Mouse (Mus musculus) spleen, postnatal 36 days (tissue): ENCODE results near the gene Rnf8.
"Not testable (repeated sequence)": the region's sequence is repeated elsewhere in the genome, so short reads cannot be mapped to it uniquely, and the experiment has no call there.

Experiments
- DNase-seq, 2 experiments: peaks; one replicate each; pipeline ENCODE4 v3.0.0; 2022; ENCODE audit warnings: low spot score in 2 of 2, mixed read lengths in 1 of 2

Rnf8 gene

DNA sequence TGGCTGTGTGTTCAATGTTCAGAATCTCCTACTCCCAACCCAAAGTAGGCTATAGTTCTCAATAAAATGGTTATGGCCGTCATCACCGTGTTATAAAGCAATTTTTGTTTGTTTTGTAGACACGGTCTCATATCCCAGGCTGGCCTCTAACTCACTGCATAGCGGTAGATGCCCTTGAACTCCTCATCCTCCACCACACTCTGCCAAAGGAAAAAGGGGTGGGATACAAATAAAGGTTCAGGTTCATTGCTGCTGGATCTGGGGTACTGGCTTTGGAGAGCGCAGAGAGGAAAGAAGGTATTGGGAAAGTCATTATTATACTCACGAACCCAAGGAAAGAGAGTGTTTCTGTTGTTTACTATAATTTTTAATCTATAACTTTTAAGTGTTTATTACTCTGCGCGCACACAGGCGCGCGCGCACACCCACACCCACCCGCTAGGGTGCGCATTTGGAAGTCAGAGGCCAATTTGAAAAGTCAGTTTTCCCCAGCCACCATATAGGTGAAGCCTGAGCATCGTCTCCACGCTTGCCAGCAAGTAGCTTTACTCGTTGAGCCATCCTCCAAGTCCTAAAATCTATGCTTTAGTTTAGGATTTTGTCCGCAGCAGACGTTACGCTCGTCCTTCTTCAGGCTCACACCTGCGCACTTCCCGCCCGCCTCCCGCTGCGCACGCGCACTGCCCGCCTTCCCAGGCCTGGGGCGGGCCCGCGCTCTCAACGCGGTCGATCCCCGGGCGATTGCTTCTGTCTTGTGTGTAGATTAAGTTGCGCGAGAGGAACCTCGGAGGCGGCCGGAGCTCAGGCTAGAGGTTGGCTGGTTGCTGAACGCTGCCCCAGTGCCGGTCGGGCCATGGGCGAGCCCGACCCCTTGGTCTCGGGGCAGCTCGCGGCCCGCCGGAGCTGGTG lies at the start of gene Rnf8, which contains the start of gene Gm28043:
Gene Rnf8, plus strand, starts transcription at position 676 of the 909 bp plus-strand sequence.
Gene Gm28043, plus strand, starts transcription at position 762 of the 909 bp plus-strand sequence.
- peak; percentile 94 to 95 for DNase-seq

DNA sequence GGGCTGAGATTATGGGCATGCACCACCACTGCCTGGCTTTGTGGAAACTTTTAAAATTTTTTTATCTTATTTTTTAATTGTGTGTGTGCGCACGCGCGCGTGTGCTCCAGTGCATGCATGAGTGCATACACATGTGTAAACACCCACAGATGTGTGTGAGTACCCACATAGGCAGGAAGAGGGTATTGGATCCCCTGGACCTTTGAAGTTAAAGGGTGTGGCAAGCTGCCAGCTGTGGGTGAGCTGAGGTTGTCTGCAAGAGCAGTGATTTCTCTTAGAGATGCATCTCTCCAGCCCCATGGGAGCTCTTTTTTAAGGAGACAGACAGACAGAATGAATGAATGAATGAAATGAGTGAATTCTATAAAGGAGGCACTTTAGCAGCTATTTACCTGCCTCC lies 49.1 kb upstream of the Rnf8 start:
- no peak for DNase-seq

DNA sequence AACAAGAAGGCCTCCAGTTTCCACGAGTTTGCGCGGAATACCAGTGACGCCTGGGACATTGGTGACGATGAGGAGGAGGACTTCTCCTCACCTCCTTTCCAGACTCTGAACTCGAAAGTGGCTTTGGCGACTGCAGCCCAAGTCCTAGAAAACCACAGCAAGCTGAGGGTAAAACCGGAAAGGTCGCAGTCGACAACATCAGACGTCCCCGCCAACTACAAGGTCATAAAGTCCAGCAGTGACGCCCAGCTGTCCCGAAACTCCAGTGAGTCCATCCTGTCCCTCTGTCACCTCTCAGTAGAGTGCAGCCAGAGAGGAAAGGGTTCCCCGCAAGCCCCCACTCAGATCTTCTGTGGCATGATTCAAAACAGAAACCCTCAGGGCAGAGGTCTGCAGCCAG lies 46.2 kb upstream of the Rnf8 start:
- DNase-seq, result no peak

DNA sequence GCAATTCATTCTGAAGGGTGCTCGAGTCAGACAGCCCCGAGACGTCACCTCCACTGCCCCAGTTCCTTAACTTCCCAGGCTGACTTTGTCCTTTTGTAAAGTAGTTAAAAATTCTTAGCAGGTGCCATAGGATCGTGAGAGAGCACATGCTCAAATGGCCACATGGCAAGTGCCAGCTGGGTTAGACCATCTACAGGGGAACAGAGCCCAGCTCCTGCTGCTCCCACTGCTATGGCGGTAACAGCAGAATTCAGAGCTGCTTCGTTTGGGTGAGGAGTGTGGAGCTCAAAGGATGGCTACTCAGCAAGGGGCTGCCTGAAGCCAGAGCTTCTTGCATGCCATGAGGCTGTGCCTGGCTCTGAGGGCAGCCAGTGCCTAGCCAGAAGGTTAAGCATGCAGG lies 44.8 kb upstream of the Rnf8 start:
- no peak for DNase-seq

DNA sequence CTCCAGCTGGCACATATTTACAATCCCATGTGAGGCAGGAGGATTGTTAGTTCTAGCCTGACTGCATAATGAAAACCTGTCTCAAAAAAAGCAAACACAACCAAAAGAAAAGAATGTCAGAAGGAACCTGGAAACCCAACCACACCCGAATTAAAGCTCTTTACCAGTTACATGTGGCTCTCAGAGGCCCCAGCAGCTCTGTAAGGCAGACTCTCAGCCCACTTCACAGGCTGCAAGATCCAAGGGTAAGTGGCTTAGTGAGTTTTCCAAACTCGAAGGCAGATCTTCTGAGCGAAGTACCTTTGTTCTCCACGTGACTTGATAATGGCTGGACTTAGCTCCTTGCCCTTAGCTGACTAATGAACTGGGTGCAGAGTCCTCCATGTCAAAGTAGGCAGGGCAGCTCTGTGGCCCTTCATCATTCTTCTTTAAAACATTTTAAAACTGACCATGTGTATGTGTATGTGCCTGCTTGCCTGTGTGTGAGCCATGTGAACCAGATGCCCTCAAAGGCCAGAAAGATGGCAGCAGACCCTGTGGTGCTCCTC lies 34.9 kb upstream of the Rnf8 start:
- DNase-seq, result no peak

DNA sequence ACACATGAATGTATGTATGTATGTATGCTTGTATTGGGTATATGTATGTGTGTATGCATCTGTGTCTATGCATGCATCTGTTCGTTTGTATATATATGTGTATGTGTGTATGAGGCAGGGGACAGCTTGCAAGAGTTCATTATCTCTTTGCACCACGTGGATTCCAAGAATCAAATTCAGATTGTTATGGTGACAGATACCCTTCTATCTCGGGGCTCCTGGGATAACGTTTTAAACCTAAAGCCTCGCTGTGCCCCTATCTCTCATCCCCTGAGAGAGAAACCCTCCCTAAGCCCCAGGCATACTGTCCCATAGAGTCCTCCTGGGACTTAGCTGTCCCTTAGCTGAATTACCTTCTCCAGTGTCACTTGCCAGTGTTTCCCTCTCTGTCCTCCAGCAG lies 31.0 kb upstream of the Rnf8 start:
- DNase-seq, result no peak

DNA sequence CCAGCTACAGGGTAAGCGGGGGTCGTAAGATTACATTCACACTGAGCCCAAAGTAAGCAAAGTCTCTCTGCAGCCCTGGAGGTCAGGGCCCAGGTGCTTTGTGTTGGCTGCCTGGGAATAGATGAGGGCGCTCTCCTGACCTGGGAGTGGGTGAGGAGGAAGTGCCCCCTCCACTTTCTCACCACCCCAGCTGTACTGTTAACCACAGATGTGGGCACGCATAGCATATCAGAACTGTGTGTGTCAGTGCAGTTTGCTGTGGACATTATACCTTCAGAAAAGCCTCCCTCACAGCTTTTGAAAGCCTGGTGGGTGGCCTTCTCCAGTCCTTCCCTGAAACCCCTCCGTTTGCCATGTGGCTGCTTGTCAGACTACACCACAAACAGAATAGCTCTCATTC lies 30.3 kb upstream of the Rnf8 start:
- DNase-seq, result peak; percentile 41 to 49

DNA sequence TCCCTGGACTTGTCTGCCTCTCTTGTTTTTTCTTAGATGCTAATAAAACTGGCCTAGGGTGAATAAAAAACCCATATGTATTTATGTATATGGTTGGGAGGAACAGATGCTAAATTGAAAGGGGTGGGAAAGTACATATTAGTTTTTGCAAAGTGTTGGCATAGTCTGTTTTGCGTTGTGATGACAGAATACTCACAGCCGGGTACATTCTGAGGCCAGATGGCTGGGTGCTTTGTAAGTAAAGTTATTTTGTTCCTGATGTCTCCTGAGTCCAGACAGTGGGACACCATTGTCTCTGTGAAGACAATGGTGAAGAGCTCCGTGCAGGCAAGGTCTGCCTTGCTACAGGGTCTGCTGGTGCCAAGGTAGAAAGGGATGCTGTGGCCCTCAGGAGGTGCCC lies 29.9 kb upstream of the Rnf8 start:
- DNase-seq, result no peak

DNA sequence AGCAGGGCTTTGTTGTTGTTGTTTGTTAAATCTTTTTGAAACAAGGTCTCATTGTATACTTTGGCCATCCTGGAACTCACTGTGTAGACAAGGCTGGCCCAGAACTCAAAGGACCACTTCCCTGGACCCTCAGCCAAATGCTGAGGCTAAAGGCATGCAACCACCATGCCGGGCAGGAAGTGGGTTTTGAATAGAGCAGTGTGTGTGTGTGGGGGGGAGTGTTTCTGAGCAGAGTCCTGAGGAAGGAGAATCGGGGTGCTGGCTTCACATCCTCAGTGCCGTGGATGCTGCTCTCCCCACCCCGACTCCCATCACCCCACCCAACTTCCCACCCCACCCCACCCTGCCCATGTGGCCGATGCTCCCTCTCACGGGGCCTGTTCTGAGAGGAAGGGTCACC lies 29.1 kb upstream of the Rnf8 start:
- peak; percentile 43 to 46 for DNase-seq

DNA sequence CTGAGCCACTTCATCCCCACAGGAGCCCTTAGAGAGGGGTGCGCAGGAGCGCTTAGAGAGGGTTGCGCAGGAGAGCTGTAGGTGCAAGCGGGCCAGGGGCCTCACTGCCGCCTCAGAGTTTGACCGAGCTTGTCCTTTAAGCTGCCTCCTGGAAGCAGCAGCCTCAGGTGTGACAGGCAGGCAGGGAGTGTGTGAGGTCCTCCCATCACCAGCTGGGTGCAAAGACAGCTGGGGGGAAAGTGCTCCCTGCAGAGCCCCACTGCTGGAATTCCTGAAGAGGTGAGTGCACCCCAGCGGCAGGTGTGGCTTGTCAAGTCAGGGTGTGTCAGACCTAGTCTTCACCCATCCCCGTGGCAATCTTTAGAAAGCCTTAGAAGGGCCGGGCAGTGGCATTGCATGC lies 27.7 kb upstream of the Rnf8 start:
- no peak for DNase-seq

DNA sequence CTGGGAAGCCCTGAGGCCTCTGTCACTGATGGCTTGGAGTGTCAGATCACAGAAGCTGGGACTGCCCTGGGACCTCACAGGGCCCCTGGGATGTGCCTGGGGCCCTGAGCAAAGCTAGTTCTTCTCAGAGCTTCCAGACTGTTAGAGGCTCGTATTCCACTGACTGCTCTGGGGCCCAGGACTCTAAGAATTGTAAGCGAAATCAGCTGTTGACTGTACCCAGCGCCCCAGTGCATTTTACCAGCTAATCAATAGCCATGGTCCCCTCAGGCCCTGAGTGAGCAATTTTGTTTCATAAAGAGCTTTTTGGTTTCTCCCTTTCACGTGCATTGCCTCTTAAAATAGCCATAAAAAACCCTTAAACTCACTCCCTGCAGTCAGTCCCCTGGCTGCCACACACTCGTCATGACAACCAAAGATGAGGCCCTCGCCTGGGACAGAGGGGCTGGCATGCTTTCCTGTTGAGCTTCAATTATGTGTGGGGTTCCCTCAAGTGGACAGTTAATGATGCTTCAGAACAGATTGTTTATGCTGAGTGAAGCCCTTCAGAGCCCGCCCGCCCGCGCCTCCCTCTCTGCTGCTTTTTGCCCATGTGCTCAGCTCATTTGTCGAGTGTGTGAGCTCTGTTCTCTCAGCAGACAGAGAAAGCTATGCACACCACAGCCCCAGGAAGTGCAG lies 25.2 kb upstream of the Rnf8 start:
- no peak for DNase-seq

DNA sequence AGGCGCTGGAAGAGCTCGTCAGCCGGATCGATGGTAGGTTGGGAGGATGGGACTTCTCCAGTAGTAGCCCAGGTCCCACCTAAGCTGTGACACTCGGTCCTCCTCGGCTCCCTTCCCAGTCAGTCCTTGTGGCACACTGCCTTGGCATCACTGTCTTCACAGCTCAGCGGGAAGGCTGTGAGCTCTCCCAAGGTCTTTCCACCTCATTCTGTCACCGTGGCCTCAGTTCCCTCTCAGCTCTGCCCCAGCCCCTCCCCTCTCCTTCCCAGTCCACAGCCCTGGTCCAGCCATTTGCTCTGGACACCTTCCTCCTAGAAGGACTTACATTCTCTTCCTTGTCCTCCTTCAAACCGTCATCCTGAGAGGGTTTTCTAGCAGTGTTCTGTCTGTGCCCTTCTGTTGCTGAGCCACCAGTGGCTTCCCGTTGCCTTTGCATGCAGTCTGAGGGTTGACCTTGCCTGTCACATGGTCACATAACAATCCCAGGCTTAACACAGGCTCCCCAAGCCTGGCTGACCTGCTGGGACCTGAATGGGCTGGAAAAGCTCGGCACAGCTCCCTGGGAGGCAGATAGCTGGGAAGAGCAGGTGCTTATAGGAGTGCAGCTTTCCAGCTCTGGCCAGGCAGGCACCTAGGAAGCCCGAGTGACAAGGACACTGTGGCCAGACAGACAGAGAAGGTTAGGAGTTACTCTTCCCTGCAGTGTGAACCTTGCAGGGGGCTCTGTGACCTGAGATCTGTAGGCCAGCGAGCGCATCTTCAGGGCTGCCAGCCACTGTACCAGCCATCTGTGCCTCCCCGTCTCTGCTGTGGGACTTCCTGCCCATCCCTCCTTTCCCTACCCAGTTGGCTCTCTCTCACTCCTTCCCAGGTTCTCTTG lies 18.5 kb upstream of the Rnf8 start:
- no peak for DNase-seq

DNA sequence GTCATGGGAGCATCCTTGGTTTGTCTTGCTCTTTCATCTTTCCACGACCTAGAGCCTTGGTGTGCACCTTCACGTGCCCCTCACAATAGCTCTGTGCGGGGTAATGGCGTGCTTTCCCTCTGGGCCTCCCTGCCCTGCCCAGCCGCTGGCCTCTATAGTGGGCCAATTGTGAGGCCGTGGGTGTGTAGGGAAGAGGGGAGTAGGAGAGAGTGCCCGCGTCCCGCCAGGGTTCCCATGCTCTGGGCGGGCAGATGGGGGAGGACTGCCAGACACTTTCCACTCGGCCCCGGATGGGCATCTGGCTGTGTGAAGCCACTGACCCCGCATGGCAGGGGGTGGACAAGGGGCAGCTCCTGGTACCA lies 17.8 kb upstream of the Rnf8 start:
- no peak for DNase-seq

DNA sequence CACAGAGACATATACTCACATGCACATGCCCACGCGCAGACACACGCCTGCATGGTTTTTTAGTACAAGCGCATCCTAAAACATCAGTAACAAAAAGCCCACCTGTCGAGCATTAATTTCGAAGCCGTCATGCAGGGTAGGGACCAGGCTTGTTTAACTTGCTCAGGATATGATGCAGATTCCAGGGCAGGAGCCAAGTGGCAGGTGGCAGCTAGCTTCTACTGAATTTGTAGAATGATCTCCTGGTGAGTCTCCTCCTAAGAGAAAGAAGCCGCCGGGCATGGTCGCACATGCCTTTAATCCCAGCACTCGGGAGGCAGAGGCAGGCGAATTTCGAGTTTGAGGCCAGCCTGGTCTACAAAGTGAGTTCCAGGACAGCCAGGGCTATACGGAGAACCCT lies 15.5 kb upstream of the Rnf8 start:
- no peak for DNase-seq

DNA sequence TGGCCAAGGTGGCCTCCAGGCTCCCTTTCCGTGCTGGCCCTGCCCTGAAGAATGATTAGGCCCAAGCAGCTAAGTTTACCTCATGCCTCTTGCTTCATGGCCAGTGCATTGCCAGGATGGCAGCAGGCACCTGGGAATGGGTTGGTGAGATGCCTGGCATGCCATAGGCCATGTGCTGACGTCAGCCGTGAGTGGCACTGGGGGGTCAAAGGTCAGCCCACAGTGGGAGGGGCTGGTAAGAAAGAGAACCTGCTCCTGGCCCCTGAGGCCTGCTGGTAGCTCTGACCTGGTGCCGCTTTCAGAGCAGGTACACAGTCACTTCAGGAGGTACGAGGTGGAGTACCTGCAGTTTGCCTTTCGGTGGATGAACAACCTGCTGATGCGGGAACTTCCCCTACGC lies 15.1 kb upstream of the Rnf8 start:
- DNase-seq, result no peak

DNA sequence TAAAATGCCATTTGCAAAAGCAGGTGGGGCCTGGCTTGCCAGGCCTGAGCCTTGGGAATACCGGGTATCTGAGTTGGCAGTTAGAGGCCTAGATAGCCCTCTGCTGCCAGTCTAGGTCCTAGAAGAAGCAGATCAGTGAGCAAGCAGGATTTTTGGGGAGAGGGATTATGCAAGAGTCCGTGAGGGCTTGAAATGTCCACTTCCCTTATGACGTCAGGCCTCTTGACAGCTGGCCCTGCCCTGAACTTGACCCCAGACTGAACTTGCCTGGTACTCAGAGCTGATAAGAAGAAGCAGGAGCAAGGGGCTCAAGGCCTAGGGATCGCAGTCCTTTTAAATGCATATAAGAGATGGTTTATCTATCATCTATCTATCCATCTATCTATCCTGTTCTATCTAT lies 13.2 kb upstream of the Rnf8 start:
- DNase-seq, result no peak

DNA sequence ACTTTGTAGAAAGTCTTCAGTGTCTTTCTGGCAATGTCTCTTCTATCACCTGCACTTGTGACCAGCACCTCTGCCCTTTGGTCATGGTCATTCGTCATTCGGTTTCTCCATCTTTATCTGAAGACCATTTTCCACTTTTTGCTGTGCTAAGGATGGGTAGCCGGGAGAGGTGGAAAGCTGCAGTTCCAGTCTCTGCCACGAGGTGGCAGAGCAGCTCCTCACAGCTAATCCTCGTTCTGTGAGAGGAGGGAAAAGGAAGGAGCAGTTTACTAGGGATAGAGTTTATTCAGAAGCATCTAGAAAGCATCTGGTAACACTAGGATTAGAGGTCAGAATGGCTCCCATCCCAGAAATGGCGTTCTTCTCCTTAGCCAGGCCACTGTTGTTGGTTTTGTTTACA lies 11.3 kb upstream of the Rnf8 start:
- DNase-seq, result peak; percentile 23 to 30

DNA sequence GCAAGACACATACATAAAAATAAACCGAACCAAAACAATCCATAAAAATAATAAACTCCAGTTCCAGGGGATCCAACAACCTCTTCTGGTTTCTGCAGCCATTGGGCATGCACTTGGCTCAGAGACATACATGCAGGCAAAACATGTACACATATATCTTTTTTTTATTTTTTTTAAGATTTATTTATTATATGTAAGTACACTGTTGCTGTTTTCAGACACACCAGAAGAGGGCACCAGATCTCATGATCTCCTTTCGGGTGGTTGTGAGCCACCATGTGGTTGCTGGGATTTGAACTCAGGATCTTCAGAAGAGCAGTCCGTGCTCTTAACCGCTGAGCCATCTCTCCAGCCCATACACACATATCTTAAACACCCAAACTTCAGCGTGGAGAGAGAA lies 1.1 kb upstream of the Rnf8 start:
- not testable (repeated sequence) for DNase-seq

DNA sequence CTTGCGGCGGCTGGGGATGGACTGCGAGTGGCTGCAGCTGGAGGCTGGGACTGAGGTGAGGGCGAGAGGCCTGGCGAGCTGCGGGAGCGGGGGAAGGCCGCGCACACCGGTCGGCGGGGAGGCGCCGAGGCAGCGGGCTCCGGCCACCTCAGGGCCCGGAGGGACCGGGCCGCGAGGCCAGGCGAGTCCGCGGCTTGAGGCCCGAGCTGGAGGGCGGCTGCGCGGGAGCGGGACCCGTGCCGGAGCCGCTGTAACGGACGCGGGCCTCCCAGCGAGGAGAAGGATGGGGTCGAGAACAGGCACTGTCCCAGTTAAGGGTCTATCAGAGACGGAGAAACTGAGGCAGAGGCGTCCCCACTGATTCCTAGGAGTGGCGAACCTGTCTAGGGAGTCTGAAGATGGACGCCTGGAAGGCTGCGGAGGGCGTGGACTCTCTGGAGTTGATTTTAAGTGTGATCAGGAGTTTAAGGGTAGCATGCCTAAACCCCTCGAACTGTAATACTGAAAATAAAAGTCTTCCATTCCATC lies 498 bp downstream of the Rnf8 start:
- no peak for DNase-seq

DNA sequence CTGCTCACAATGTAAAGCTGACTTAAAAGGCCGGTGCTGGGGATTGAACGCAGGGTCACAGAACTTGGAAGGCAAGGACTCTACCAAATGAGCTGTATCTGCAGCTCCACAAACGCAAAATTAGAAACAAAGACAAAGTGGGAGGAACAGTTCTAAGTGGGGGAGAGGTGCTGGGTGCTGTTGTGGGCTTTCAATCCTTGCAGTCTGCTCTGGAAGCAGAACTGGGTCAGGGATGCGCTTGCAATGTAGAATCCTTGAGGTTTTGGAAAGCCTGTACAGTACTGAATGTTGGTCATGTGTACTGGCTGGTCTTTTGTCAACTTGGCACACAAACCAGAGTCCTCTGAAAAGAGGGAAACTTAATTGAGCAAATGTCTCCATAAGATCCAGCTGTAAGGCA lies 1.0 kb downstream of the Rnf8 start:
- no peak for DNase-seq

DNA sequence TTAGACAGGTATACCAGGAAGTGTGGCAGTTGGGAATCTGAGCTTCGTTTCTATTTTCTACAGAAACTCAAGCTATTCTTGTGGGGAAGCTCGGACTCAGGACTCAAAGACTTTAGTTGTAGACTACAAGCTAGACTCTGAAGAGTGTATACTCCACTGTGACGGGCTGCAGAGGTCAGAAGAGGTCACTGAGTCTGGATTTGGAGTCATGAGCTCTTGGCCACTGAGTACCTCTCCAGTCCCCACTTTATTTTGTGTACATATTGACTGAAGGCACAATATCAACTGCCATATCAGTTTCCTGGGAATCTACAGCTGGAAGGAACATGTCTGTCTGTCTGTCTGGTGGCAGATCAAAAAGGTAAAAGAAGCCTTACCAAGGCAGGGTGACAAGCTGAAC lies 4.6 kb downstream of the Rnf8 start:
- no peak for DNase-seq

DNA sequence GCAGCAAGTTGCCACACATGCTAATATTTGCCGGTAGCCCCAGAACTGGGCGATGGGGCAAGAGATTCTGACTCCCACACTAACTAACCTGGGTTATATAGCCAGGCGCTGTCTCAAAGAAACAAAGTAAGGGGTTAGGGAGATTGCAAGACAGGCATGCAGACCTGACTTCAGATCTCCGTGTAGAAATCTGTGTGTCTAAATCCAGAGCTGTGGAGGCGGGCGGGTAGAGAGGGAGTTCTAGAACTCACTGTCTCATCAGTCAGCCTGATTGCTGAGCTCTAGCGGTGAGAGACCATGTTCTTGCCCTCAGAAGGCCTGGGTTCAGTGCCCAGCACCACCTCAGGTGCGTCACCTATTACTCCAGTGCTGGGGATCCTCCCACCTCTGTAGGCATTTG lies 8.9 kb downstream of the Rnf8 start:
- no peak for DNase-seq
